Mouse (Mus musculus): ENCODE results near the gene Dyrk3. TPM values are rescaled to one million over a fixed set of nuclear protein-coding genes. Genes with fewer than 3 reads are reported as not detected.

The Dyrk3 gene
- polyA plus RNA-seq, 1 experiment from 2014 or later: 2.1 TPM

- no peak for ATAC-seq (replicated peaks; ENCODE audit: extremely low read depth, insufficient read depth, low FRiP score)
Measured at GRCm38 (mm10) chr1:131141449-131141848, 3.3 kb upstream of the Dyrk3 start.

GRCm38 (mm10) chr1:131139102-131140095, 1.3 kb upstream of the Dyrk3 start:
- WGBS: 66% methylated on average over 11 of the region's 11 CpGs
- Histone ChIP-seq H3K9ac (ENCODE audit: low read length) (peak overlapping the region; percentile 77), H3K27me3 (ENCODE audit: control insufficient read depth, insufficient read depth, low read length) (no peaks in the 10 kb centered on the region), H3K9me3 (replicated peaks; ENCODE audit: control insufficient read depth, low read length) (0 out of 2 replicates have a peak, but pooled peaks cover 4% of the 10 kb centered on the region), H3K4me1 (ENCODE audit: control insufficient read depth, insufficient read depth, low read length) (peaks cover 12% of the 10 kb centered on the region), H3K4me2 (ENCODE audit: low read depth, low read length) (peak overlapping the region; percentile 96), H3K27ac (ENCODE audit: low read length) (peak overlapping the region; percentile 93), H3K4me3 (ENCODE audit: low read length) (peak overlapping the region; percentile 94), H3K36me3 (ENCODE audit: control insufficient read depth, insufficient read depth) (no peaks in the 10 kb centered on the region)
- ATAC-seq (replicated peaks; ENCODE audit: extremely low read depth, insufficient read depth, low FRiP score): no peak

More at GRCm38 (mm10) chr1:131141449-131141848, 3.3 kb upstream of the Dyrk3 start:
- no peak overlapping the region for H3K4me3 ChIP-seq (ENCODE audit: low read length)
- H3K27ac ChIP-seq (ENCODE audit: low read length): no peak overlapping the region
- H3K36me3 ChIP-seq (ENCODE audit: control insufficient read depth, insufficient read depth): no peaks in the 10 kb centered on the region
- WGBS: 45% methylated on average over 2 of the region's 2 CpGs
- H3K4me2 ChIP-seq (ENCODE audit: low read depth, low read length): no peak overlapping the region
- H3K9me3 ChIP-seq (replicated peaks; ENCODE audit: control insufficient read depth, low read length): 0 out of 2 replicates have a peak, but pooled peaks cover 7% of the 10 kb centered on the region
- no peaks in the 10 kb centered on the region for H3K27me3 ChIP-seq (ENCODE audit: control insufficient read depth, insufficient read depth, low read length)
- H3K9ac ChIP-seq (ENCODE audit: low read length): no peak overlapping the region
- peaks cover 5% of the 10 kb centered on the region for H3K4me1 ChIP-seq (ENCODE audit: control insufficient read depth, insufficient read depth, low read length)

GRCm38 (mm10) chr1:131137717-131138118, 422 bp downstream of the Dyrk3 start:
- Histone ChIP-seq H3K27ac (ENCODE audit: low read length) (no peak overlapping the region), H3K27me3 (ENCODE audit: control insufficient read depth, insufficient read depth, low read length) (no peaks in the 10 kb centered on the region), H3K36me3 (ENCODE audit: control insufficient read depth, insufficient read depth) (no peaks in the 10 kb centered on the region), H3K4me3 (ENCODE audit: low read length) (peak overlapping the region; percentile 94), H3K9ac (ENCODE audit: low read length) (peak overlapping the region; percentile 81), H3K9me3 (replicated peaks; ENCODE audit: control insufficient read depth, low read length) (no peaks in the 10 kb centered on the region), H3K4me2 (ENCODE audit: low read depth, low read length) (peak overlapping the region; percentile 96), H3K4me1 (ENCODE audit: control insufficient read depth, insufficient read depth, low read length) (peaks cover 15% of the 10 kb centered on the region)
- ATAC-seq (replicated peaks; ENCODE audit: extremely low read depth, insufficient read depth, low FRiP score): peak; percentile 47
- WGBS: under 1% methylated on average over 33 of the region's 36 CpGs

GRCm38 (mm10) chr1:131137111-131137510, 1.0 kb downstream of the Dyrk3 start:
- Histone ChIP-seq H3K4me1 (ENCODE audit: control insufficient read depth, insufficient read depth, low read length) (peaks cover 15% of the 10 kb centered on the region), H3K9ac (ENCODE audit: low read length) (no peak overlapping the region; the same call in 1 of the 2 replicates), H3K4me2 (ENCODE audit: low read depth, low read length) (no peak overlapping the region; the same call in 1 of the 2 replicates), H3K36me3 (ENCODE audit: control insufficient read depth, insufficient read depth) (no peaks in the 10 kb centered on the region), H3K27ac (ENCODE audit: low read length) (no peak overlapping the region), H3K27me3 (ENCODE audit: control insufficient read depth, insufficient read depth, low read length) (no peaks in the 10 kb centered on the region), H3K9me3 (replicated peaks; ENCODE audit: control insufficient read depth, low read length) (no peaks in the 10 kb centered on the region), H3K4me3 (ENCODE audit: low read length) (no peak overlapping the region)
- 34% methylated on average over 5 of the region's 5 CpGs for WGBS
- no peak for ATAC-seq (replicated peaks; ENCODE audit: extremely low read depth, insufficient read depth, low FRiP score)

GRCm38 (mm10) chr1:131135960-131136629, 2.0 kb downstream of the Dyrk3 start:
- no peaks in the 10 kb centered on the region for H3K36me3 ChIP-seq (ENCODE audit: control insufficient read depth, insufficient read depth)
- H3K4me2 ChIP-seq (ENCODE audit: low read depth, low read length): no peak overlapping the region
- no peaks in the 10 kb centered on the region for H3K9me3 ChIP-seq (replicated peaks; ENCODE audit: control insufficient read depth, low read length)
- 73% methylated on average over 10 of the region's 10 CpGs for WGBS
- H3K4me1 ChIP-seq (ENCODE audit: control insufficient read depth, insufficient read depth, low read length): peaks cover 15% of the 10 kb centered on the region
- no peak overlapping the region for H3K27ac ChIP-seq (ENCODE audit: low read length)
- H3K27me3 ChIP-seq (ENCODE audit: control insufficient read depth, insufficient read depth, low read length): no peaks in the 10 kb centered on the region
- H3K9ac ChIP-seq (ENCODE audit: low read length): no peak overlapping the region
- no peak overlapping the region for H3K4me3 ChIP-seq (ENCODE audit: low read length)
- ATAC-seq (replicated peaks; ENCODE audit: extremely low read depth, insufficient read depth, low FRiP score): no peak

- 38% methylated on average over 8 of the region's 8 CpGs for WGBS
Measured at GRCm38 (mm10) chr1:131134942-131135522, 3.1 kb downstream of the Dyrk3 start.

GRCm38 (mm10) chr1:131134231-131134630, 3.9 kb downstream of the Dyrk3 start:
- H3K4me3 ChIP-seq (ENCODE audit: low read length): no peak overlapping the region
- no peak overlapping the region for H3K9ac ChIP-seq (ENCODE audit: low read length)
- H3K4me2 ChIP-seq (ENCODE audit: low read depth, low read length): no peak overlapping the region

More at GRCm38 (mm10) chr1:131134942-131135522, 3.1 kb downstream of the Dyrk3 start:
- Histone ChIP-seq H3K4me3 (ENCODE audit: low read length) (no peak overlapping the region), H3K4me2 (ENCODE audit: low read depth, low read length) (0 out of 2 replicates have a peak overlapping the region, but pooled peaks have one; percentile 24), H3K36me3 (ENCODE audit: control insufficient read depth, insufficient read depth) (no peaks in the 10 kb centered on the region), H3K9me3 (replicated peaks; ENCODE audit: control insufficient read depth, low read length) (no peaks in the 10 kb centered on the region), H3K4me1 (ENCODE audit: control insufficient read depth, insufficient read depth, low read length) (peaks cover 15% of the 10 kb centered on the region), H3K27me3 (ENCODE audit: control insufficient read depth, insufficient read depth, low read length) (no peaks in the 10 kb centered on the region), H3K9ac (ENCODE audit: low read length) (peak overlapping the region; percentile 26; the same call in 1 of the 2 replicates), H3K27ac (ENCODE audit: low read length) (peak overlapping the region; percentile 49; the same call in 1 of the 2 replicates)
- ATAC-seq (replicated peaks; ENCODE audit: extremely low read depth, insufficient read depth, low FRiP score): no peak

GRCm38 (mm10) chr1:131125987-131126744, 12.0 kb downstream of the Dyrk3 start:
- no peak for ATAC-seq (replicated peaks; ENCODE audit: extremely low read depth, insufficient read depth, low FRiP score)
- no peak overlapping the region for H3K9ac ChIP-seq (ENCODE audit: low read length)
- no peaks in the 10 kb centered on the region for H3K27me3 ChIP-seq (ENCODE audit: control insufficient read depth, insufficient read depth, low read length)
- H3K9me3 ChIP-seq (replicated peaks; ENCODE audit: control insufficient read depth, low read length): no peaks in the 10 kb centered on the region
- H3K27ac ChIP-seq (ENCODE audit: low read length): no peak overlapping the region
- H3K4me3 ChIP-seq (ENCODE audit: low read length): no peak overlapping the region
- WGBS: 38% methylated on average over 11 of the region's 11 CpGs
- H3K4me1 ChIP-seq (ENCODE audit: control insufficient read depth, insufficient read depth, low read length): peaks cover 4% of the 10 kb centered on the region
- H3K36me3 ChIP-seq (ENCODE audit: control insufficient read depth, insufficient read depth): peaks cover 12% of the 10 kb centered on the region; the same call in 1 of the 2 replicates
- H3K4me2 ChIP-seq (ENCODE audit: low read depth, low read length): no peak overlapping the region

More at GRCm38 (mm10) chr1:131134231-131134630, 3.9 kb downstream of the Dyrk3 start:
- peaks cover 7% of the 10 kb centered on the region; the same call in 1 of the 2 replicates for H3K36me3 ChIP-seq (ENCODE audit: control insufficient read depth, insufficient read depth)
- H3K9me3 ChIP-seq (replicated peaks; ENCODE audit: control insufficient read depth, low read length): no peaks in the 10 kb centered on the region
- ATAC-seq (replicated peaks; ENCODE audit: extremely low read depth, insufficient read depth, low FRiP score): no peak
- H3K27ac ChIP-seq (ENCODE audit: low read length): no peak overlapping the region
- H3K4me1 ChIP-seq (ENCODE audit: control insufficient read depth, insufficient read depth, low read length): peaks cover 15% of the 10 kb centered on the region
- WGBS: 57% methylated on average over 6 of the region's 6 CpGs
- no peaks in the 10 kb centered on the region for H3K27me3 ChIP-seq (ENCODE audit: control insufficient read depth, insufficient read depth, low read length)

All from heart, embryonic 16.5 days (tissue).